Mouse (Mus musculus) CH12.LX (cell line): ENCODE data around the gene Bcl2l2. TPM values are rescaled to one million over a fixed set of nuclear protein-coding genes. Genes with fewer than 3 reads are reported as not detected.

Experiments
- DNase-seq: peaks from one replicate; pipeline ENCODE4 v3.0.0-alpha.2; 2013; ENCODE audit errors: extremely low read depth
- H3K27ac ChIP-seq: 2 replicates; pipeline ENCODE4 v1.5.1; 2012; ENCODE audit warnings: low read depth, mild to moderate bottlenecking, control low read depth, moderate library complexity; ENCODE audit not compliant: insufficient read depth
- H3K27me3 ChIP-seq: replicated peaks from 2 replicates; pipeline ENCODE3; 2012; ENCODE audit warnings: inconsistent platforms
- H3K36me3 ChIP-seq, 2 experiments: replicated peaks in 1 of 2; 2 replicates each; pipeline versions ENCODE3 to v1.6.1; 2012; ENCODE audit warnings: inconsistent platforms in 1 of 2, low read length in 1 of 2, mild to moderate bottlenecking in 1 of 2, mixed read lengths in 1 of 2, moderate library complexity in 1 of 2; ENCODE audit not compliant: control insufficient read depth in 1 of 2, insufficient read depth in 1 of 2
- H3K4me1 ChIP-seq, 2 experiments: 2 replicates each; pipeline ENCODE4 v1.6.1; 2012; ENCODE audit warnings: inconsistent platforms in 1 of 2, moderate library complexity in 1 of 2; ENCODE audit not compliant: insufficient read depth in 2 of 2, control insufficient read depth in 1 of 2
- H3K4me2 ChIP-seq: 2 replicates; pipeline ENCODE4 v1.6.1; 2012; ENCODE audit warnings: low read depth, mild to moderate bottlenecking, control low read depth; ENCODE audit not compliant: poor library complexity, insufficient read depth, severe bottlenecking
- H3K4me3 ChIP-seq, 3 experiments: fragments of 150-350 bp in 1 of 3; sonication (generic) in 1 of 3; replicated peaks in 1 of 3; 2 replicates each; pipeline versions ENCODE3 to v1.5.1; 2011 to 2012; ENCODE audit warnings: low read depth in 2 of 3, low read length in 2 of 3, mild to moderate bottlenecking in 2 of 3, moderate library complexity in 2 of 3, control low read depth in 1 of 3, improper control_type of control experiment in 1 of 3, inconsistent platforms in 1 of 3, mixed read lengths in 1 of 3; ENCODE audit not compliant: poor library complexity in 1 of 3
- H3K79me2 ChIP-seq: replicated peaks from 2 replicates; pipeline ENCODE4 v1.6.1; 2012; ENCODE audit warnings: mild to moderate bottlenecking, moderate library complexity; ENCODE audit not compliant: control insufficient read depth, poor library complexity, insufficient read depth, severe bottlenecking; ENCODE audit errors: extremely low read depth
- H3K9ac ChIP-seq: 2 replicates; pipeline ENCODE4 v1.6.1; 2012; ENCODE audit warnings: low read depth, mild to moderate bottlenecking, control low read depth, moderate library complexity; ENCODE audit not compliant: insufficient read depth
- H3K9me3 ChIP-seq: replicated peaks from 2 replicates; pipeline ENCODE3; 2012; ENCODE audit warnings: low read length, inconsistent platforms, mixed read lengths
- BHLHE40 ChIP-seq: IDR thresholded peaks from 2 replicates; pipeline ENCODE4 v1.6.1; 2011; ENCODE audit warnings: mild to moderate bottlenecking, low read depth, low read length, improper control_type of control experiment
- CHD2 ChIP-seq: IDR thresholded peaks from 2 replicates; pipeline ENCODE4 v1.6.1; 2011; ENCODE audit warnings: low read length, improper control_type of control experiment
- CTCF ChIP-seq, 2 experiments: IDR thresholded peaks in 1 of 2; conservative IDR thresholded peaks in 1 of 2; 2 replicates each; pipeline ENCODE4 v1.5.1; 2011 to 2012; ENCODE audit warnings: low read depth in 2 of 2, low read length in 2 of 2, improper control_type of control experiment in 1 of 2, inconsistent platforms in 1 of 2, mild to moderate bottlenecking in 1 of 2, moderate library complexity in 1 of 2
- ELF1 ChIP-seq: IDR thresholded peaks from 2 replicates; pipeline ENCODE4 v1.6.1; 2014; ENCODE audit warnings: low read depth, mild to moderate bottlenecking, inconsistent platforms, low read length, improper control_type of control experiment
- GABPA ChIP-seq: IDR thresholded peaks from 2 replicates; pipeline ENCODE4 v1.6.1; 2012; ENCODE audit warnings: low read depth, low read length, improper control_type of control experiment, inconsistent platforms; ENCODE audit not compliant: insufficient replicate concordance
- HCFC1 ChIP-seq: IDR thresholded peaks from 2 replicates; pipeline ENCODE4 v1.6.1; 2012; ENCODE audit warnings: low read depth, mild to moderate bottlenecking, inconsistent platforms, low read length, improper control_type of control experiment
- JUND ChIP-seq: conservative IDR thresholded peaks from 2 replicates; pipeline ENCODE4 v1.6.1; 2011; ENCODE audit warnings: low read depth, low read length, improper control_type of control experiment
- MAFK ChIP-seq: IDR thresholded peaks from 2 replicates; pipeline ENCODE4 v1.6.1; 2011; ENCODE audit warnings: low read length, improper control_type of control experiment; ENCODE audit not compliant: insufficient replicate concordance
- MAZ ChIP-seq: IDR thresholded peaks from 2 replicates; pipeline ENCODE4 v1.6.1; 2012; ENCODE audit warnings: low read depth, mild to moderate bottlenecking, inconsistent platforms, low read length, improper control_type of control experiment, moderate library complexity
- MXI1 ChIP-seq: IDR thresholded peaks from 2 replicates; pipeline ENCODE4 v1.6.1; 2011; ENCODE audit warnings: mild to moderate bottlenecking, low read depth, low read length, improper control_type of control experiment
- NELFE ChIP-seq: IDR thresholded peaks from 2 replicates; pipeline ENCODE4 v1.6.1; 2011; ENCODE audit warnings: low read depth, low read length, improper control_type of control experiment
- NRF1 ChIP-seq: IDR thresholded peaks from 2 replicates; pipeline ENCODE4 v1.6.1; 2014; ENCODE audit warnings: low read depth, mild to moderate bottlenecking, inconsistent platforms, low read length, improper control_type of control experiment, moderate library complexity
- PAX5 ChIP-seq: IDR thresholded peaks from 2 replicates; pipeline ENCODE4 v1.6.1; 2012; ENCODE audit warnings: low read length, inconsistent platforms, mixed read lengths
- POLR2A ChIP-seq: IDR thresholded peaks from 2 replicates; pipeline ENCODE4 v1.6.1; 2011; ENCODE audit warnings: low read depth, mild to moderate bottlenecking, improper control_type of control experiment, low read length
- POLR2AphosphoS2 ChIP-seq: IDR thresholded peaks from 2 replicates; pipeline ENCODE4 v1.6.1; 2011; ENCODE audit warnings: low read depth, low read length, improper control_type of control experiment
- RAD21 ChIP-seq: IDR thresholded peaks from 2 replicates; pipeline ENCODE4 v1.6.1; 2011; ENCODE audit warnings: low read depth, mild to moderate bottlenecking, low read length, improper control_type of control experiment, moderate library complexity
- SMC3 ChIP-seq: IDR thresholded peaks from 2 replicates; pipeline ENCODE4 v1.6.1; 2011; ENCODE audit warnings: low read depth, low read length, improper control_type of control experiment
- TCF12 ChIP-seq: IDR thresholded peaks from 2 replicates; pipeline ENCODE4 v1.6.1; 2014; ENCODE audit warnings: low read depth, mild to moderate bottlenecking, inconsistent platforms, low read length, improper control_type of control experiment
- USF1 ChIP-seq: IDR thresholded peaks from 2 replicates; pipeline ENCODE4 v1.6.1; 2014; ENCODE audit warnings: low read depth, mild to moderate bottlenecking, inconsistent platforms, low read length, improper control_type of control experiment
- USF2 ChIP-seq: conservative IDR thresholded peaks from 2 replicates; pipeline ENCODE4 v1.6.1; 2011; ENCODE audit warnings: low read depth, low read length, improper control_type of control experiment
- ZC3H11A ChIP-seq: IDR thresholded peaks from 2 replicates; pipeline ENCODE4 v1.6.1; 2012; ENCODE audit warnings: low read depth, mild to moderate bottlenecking, inconsistent platforms, low read length, improper control_type of control experiment
- ZKSCAN1 ChIP-seq: IDR thresholded peaks from 2 replicates; pipeline ENCODE4 v1.6.1; 2012; ENCODE audit warnings: low read depth, inconsistent platforms, low read length, improper control_type of control experiment, borderline replicate concordance
- ZMIZ1 ChIP-seq: IDR thresholded peaks from 2 replicates; pipeline ENCODE4 v1.6.1; 2012; ENCODE audit warnings: low read depth, mild to moderate bottlenecking, inconsistent platforms, low read length, improper control_type of control experiment
- ZNF384 ChIP-seq: IDR thresholded peaks from 2 replicates; pipeline ENCODE4 v1.6.1; 2012; ENCODE audit warnings: low read depth, low read length, improper control_type of control experiment, inconsistent platforms
- dilution Hi-C: fragments of 300-500 bp; cut with MboI; formaldehyde crosslinking; loops from 2 replicates; pipeline ENCODE4 v1.14.3; 2020; ENCODE audit warnings: low sequenced_read_pairs; ENCODE audit not compliant: extremely low pct_unique_long_range_greater_than_20kb, extremely low pct_ligation_motif_present
- in situ Hi-C: fragments of 300-500 bp; cut with MboI; formaldehyde crosslinking; loops from 3 replicates; pipeline ENCODE4 v1.14.3; 2019; ENCODE audit warnings: low sequenced_read_pairs, low pct_ligation_motif_present, low pct_unique_long_range_greater_than_20kb, mixed read lengths
- polyA plus RNA-seq: library from polyadenylated mRNA; unstranded; fragments of >175 nt; gene quantifications from 2 replicates; pipeline ENCODE4 v1.2.1, GENCODE M21; 2012; ENCODE audit warnings: low read depth; ENCODE audit not compliant: insufficient read length
- total RNA-seq, 2 experiments: library from RNA; depleted of rRNA; stranded (reverse); fragments of 300-350 nt in 1 of 2; fragments of >200 nt in 1 of 2; gene quantifications; 2 replicates each; pipeline ENCODE4 v1.2.3; 2012 to 2014

Bcl2l2 gene
- 4.8 and 6.2 TPM in 2 replicates for total RNA-seq (2012; rRNA removed)
- total RNA-seq (2014; rRNA removed) = 0.32 and 0.50 TPM in 2 replicates
- polyA plus RNA-seq = 0.46 and 0.76 TPM in 2 replicates

DNA sequence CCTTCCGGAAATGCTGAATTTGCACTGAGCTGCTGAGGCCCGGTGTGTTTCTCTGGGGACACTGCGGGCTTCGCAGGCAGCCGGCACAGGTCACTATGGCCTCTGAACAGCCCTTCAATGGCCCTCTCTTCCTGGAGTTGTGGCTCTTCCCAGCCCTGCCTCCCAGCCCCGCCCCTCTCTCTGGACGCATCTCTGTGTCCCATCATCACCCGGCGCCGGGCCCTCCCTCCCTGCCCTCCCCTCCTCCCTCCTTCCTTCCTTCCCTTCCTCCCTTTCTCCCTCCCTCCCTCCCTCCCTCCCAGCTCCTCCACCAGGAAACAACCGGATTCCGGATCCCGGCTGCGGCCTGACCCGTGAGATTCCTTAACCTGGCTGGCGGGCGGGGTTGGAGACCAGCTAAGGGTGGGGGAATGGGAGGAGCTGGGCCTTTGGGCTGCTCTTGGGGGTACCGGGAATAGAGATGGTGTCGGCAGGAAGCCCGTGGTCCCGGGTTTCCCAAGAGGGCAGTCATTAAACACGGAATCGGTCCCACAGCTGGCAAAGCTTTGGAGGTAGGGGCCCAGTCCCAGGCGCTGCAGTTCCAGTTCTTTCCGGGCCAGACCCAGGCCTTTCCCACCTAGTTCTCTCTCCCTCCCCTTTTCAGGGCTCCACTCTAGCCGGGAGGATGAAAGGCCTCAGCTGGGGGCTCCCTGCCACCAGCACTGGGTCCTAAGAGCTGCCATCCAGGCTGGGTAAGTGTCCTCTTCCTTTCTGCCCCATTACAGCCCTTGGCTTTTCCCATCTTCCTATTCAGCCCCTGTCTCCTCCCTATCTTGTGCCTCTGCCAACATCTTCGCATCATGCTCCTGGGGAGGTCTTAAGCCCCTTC, at the start of gene Bcl2l2, which contains the start of gene Gm20521:
Bcl2l2 (plus strand) TSS at position 224 of the 868 bp plus-strand sequence.
Gm20521 (plus strand) TSS at position 288 of the 868 bp plus-strand sequence.
- Histone ChIP-seq H3K4me3 (peak within 1 kb of the TSS in 2 of 3 experiments; percentile 37 to 41), H3K36me3 (peaks cover 0 to 2% of the 10 kb centered on the region in 2 experiments), H3K9me3 (no peaks in the 10 kb centered on the region), H3K4me2 (peak within 1 kb of the TSS; percentile 24), H3K9ac (peak within 1 kb of the TSS; percentile 50), H3K27me3 (peaks cover 14% of the 10 kb centered on the region), H3K27ac (no peak within 1 kb of the TSS), H3K79me2 (no peaks in the 10 kb centered on the region), H3K4me1 (no peaks in the 10 kb centered on the region)
- in situ Hi-C loops (no loop called here), dilution Hi-C loops (no loop called here)
- no peak for DNase-seq
- TF ChIP-seq USF2 (no peak), JUND (no peak), POLR2AphosphoS2 (no peak), CHD2 (no peak), ZKSCAN1 (no peak), ELF1 (peak; percentile 60), ZNF384 (no peak), HCFC1 (peak; percentile 62), NRF1 (no peak), ZMIZ1 (no peak), TCF12 (no peak), NELFE (0 out of 2 replicates have a peak, but pooled peaks have one; percentile 43), BHLHE40 (no peak), POLR2A (peak; percentile 62; the same call in 1 of the 2 replicates), MAFK (no peak), PAX5 (no peak), MXI1 (no peak), GABPA (no peak), MAZ (peak; percentile 96)

DNA sequence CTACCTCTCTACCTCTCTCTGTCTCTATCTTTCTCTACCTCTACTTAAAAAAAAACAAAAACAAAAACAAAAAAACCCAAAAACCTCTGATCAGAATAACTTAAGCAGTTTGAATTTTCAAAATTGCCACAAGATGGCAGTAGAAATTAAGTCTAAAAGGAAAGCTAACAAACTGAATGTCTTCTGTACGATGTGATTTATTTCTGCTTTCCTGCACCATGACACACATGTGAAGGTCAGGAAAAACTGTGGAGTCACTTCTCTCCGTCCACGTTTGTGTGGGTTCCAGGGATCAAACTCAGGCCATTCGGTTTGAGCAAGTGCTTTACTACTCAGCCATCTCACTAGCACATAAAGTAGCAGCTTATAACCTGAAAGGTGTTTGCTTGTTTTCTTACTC, 39.7 kb upstream of the Bcl2l2 start:
- peak overlapping the region; percentile 62 for H3K4me2 ChIP-seq
- in situ Hi-C loops = no loop called here

More for the DNA sequence above, 39.7 kb upstream of the Bcl2l2 start:
- no peaks in the 10 kb centered on the region for H3K36me3 ChIP-seq
- peaks cover 0 to 7% of the 10 kb centered on the region in 2 experiments; a peak in 1 of 4 replicates for H3K4me1 ChIP-seq
- no peak overlapping the region for H3K9ac ChIP-seq
- no peaks in the 10 kb centered on the region for H3K9me3 ChIP-seq
- no peak overlapping the region for H3K27ac ChIP-seq
- H3K79me2 ChIP-seq = no peaks in the 10 kb centered on the region
- no peak for TF ChIP-seq USF1
- TF ChIP-seq POLR2A = no peak
- peak; percentile 75 for TF ChIP-seq RAD21
- TF ChIP-seq CTCF (conservative IDR thresholded peaks at IDR 0.05 in 1 of 2, IDR thresholded peaks at IDR 0.05 in 1 of 2; ENCODE audit: low read depth in 2 of 2, low read length in 2 of 2) = peak; percentile 20 to 73; a peak in 3 of 4 replicates
- peak; percentile 54 for TF ChIP-seq SMC3
- no peak for TF ChIP-seq ZC3H11A
- no peak for TF ChIP-seq ZKSCAN1
- peak; percentile 39 for DNase-seq
- H3K4me3 ChIP-seq = no peak overlapping the region
- dilution Hi-C loops = no loop called here
- no peaks in the 10 kb centered on the region for H3K27me3 ChIP-seq
